Mouse (Mus musculus) heart, embryonic 11.5 days (tissue): ENCODE results near the gene Hecw2. TPM values are rescaled to one million over a fixed set of nuclear protein-coding genes. Genes with fewer than 3 reads are reported as not detected.

Source experiments
- ATAC-seq: fragments of 200-750 bp; cut with Nextera tagmentation; replicated peaks from 2 replicates; pipeline ENCODE4 v1.8.0; 2017; ENCODE audit warnings: moderate library complexity; ENCODE audit not compliant: insufficient number of reproducible peaks, low FRiP score, low TSS enrichment
- H3K27ac ChIP-seq: fragments of 300-500 bp; sonication (generic); 2 replicates; pipeline ENCODE4 v1.5.1; 2014; ENCODE audit warnings: mild to moderate bottlenecking, low read depth, low read length
- H3K27me3 ChIP-seq: fragments of 300-500 bp; sonication (generic); 2 replicates; pipeline ENCODE4 v1.6.1; 2014; ENCODE audit warnings: mild to moderate bottlenecking, low read length, mixed read lengths; ENCODE audit not compliant: control insufficient read depth, insufficient read depth
- H3K36me3 ChIP-seq: fragments of 300-500 bp; sonication (generic); 2 replicates; pipeline ENCODE4 v1.6.1; 2014; ENCODE audit warnings: mild to moderate bottlenecking, low read length, moderate library complexity, mixed read lengths; ENCODE audit not compliant: control insufficient read depth, insufficient read depth
- H3K4me1 ChIP-seq: fragments of 300-500 bp; sonication (generic); 2 replicates; pipeline ENCODE4 v1.6.1; 2014; ENCODE audit warnings: low read length; ENCODE audit not compliant: control insufficient read depth, insufficient read depth
- H3K4me2 ChIP-seq: fragments of 300-500 bp; sonication (generic); 2 replicates; pipeline ENCODE4 v1.6.1; 2014; ENCODE audit warnings: mild to moderate bottlenecking, moderate library complexity
- H3K4me3 ChIP-seq: fragments of 300-500 bp; sonication (generic); 2 replicates; pipeline ENCODE4 v1.5.1; 2014; ENCODE audit warnings: low read depth, low read length
- H3K9ac ChIP-seq: fragments of 300-500 bp; sonication (generic); 2 replicates; pipeline ENCODE4 v1.6.1; 2014; ENCODE audit warnings: mild to moderate bottlenecking, low read depth, low read length, moderate library complexity
- H3K9me3 ChIP-seq: fragments of 300-500 bp; sonication (generic); replicated peaks from 2 replicates; pipeline ENCODE4 v1.6.1; 2016; ENCODE audit warnings: low read length; ENCODE audit not compliant: control insufficient read depth
- WGBS: fragments of 180-500 bp; shearing (Covaris S2); extraction: QIAGEN DNeasy Blood & Tissue Kit; methylation state at CpG from one replicate; pipeline ENCODE4 v1.1.7; 2014; ENCODE audit not compliant: insufficient replicate concordance; 5-methylcytosine and 5-hydroxymethylcytosine counted together
- polyA plus RNA-seq: library from polyadenylated mRNA; unstranded; fragments of >200 nt; fragmentation: Nextera tagmentation; extraction: Ambion mirVana; gene quantifications from 2 replicates; pipeline ENCODE4 v1.2.1, GENCODE M21; 2014

Hecw2 gene
- polyA plus RNA-seq, 1 experiment from 2014 or later = 6.5 TPM

GRCm38 (mm10) chr1:53852086-53852610 lies 342.8 kb downstream of the Hecw2 start:
- Histone ChIP-seq H3K4me2 (no peak overlapping the region), H3K27ac (no peak overlapping the region), H3K9ac (no peak overlapping the region), H3K27me3 (no peaks in the 10 kb centered on the region), H3K36me3 (no peaks in the 10 kb centered on the region), H3K4me3 (no peak overlapping the region), H3K4me1 (no peaks in the 10 kb centered on the region), H3K9me3 (no peaks in the 10 kb centered on the region)
- WGBS = 89% methylated on average over 3 of the region's 3 CpGs
- ATAC-seq = no peak

- WGBS = 65% methylated on average over 8 of the region's 8 CpGs
- Histone ChIP-seq H3K4me1 (no peaks in the 10 kb centered on the region), H3K27me3 (no peaks in the 10 kb centered on the region), H3K4me2 (no peak overlapping the region), H3K36me3 (no peaks in the 10 kb centered on the region), H3K9me3 (no peaks in the 10 kb centered on the region), H3K27ac (no peak overlapping the region), H3K9ac (no peak overlapping the region), H3K4me3 (no peak overlapping the region)
- ATAC-seq = no peak
Measured at GRCm38 (mm10) chr1:53851334-53851733, 343.6 kb downstream of the Hecw2 start.

- Histone ChIP-seq H3K4me1 (no peaks in the 10 kb centered on the region), H3K4me3 (no peak overlapping the region), H3K36me3 (no peaks in the 10 kb centered on the region), H3K4me2 (no peak overlapping the region), H3K27ac (no peak overlapping the region), H3K27me3 (no peaks in the 10 kb centered on the region), H3K9me3 (no peaks in the 10 kb centered on the region), H3K9ac (no peak overlapping the region)
- 68% methylated on average over 6 of the region's 6 CpGs for WGBS
- no peak for ATAC-seq
Measured at GRCm38 (mm10) chr1:53850891-53851290, 344.1 kb downstream of the Hecw2 start.

GRCm38 (mm10) chr1:53846665-53847237 lies 348.2 kb downstream of the Hecw2 start:
- Histone ChIP-seq H3K4me1 (no peaks in the 10 kb centered on the region), H3K4me3 (no peak overlapping the region), H3K4me2 (no peak overlapping the region), H3K36me3 (no peaks in the 10 kb centered on the region), H3K9me3 (no peaks in the 10 kb centered on the region), H3K9ac (no peak overlapping the region), H3K27ac (no peak overlapping the region), H3K27me3 (no peaks in the 10 kb centered on the region)
- ATAC-seq = no peak
- WGBS = 52% methylated on average over 2 of the region's 2 CpGs

- Histone ChIP-seq H3K9ac (no peak overlapping the region), H3K4me2 (no peak overlapping the region), H3K27me3 (no peaks in the 10 kb centered on the region), H3K36me3 (no peaks in the 10 kb centered on the region), H3K4me3 (no peak overlapping the region), H3K9me3 (no peaks in the 10 kb centered on the region), H3K27ac (no peak overlapping the region), H3K4me1 (no peaks in the 10 kb centered on the region)
- WGBS = 76% methylated on average over 8 of the region's 8 CpGs
- no peak for ATAC-seq
Measured at GRCm38 (mm10) chr1:53845854-53846253, 349.1 kb downstream of the Hecw2 start.

GRCm38 (mm10) chr1:53844914-53845612 lies 349.9 kb downstream of the Hecw2 start:
- H3K27me3 ChIP-seq = no peaks in the 10 kb centered on the region
- H3K4me2 ChIP-seq = no peak overlapping the region
- no peaks in the 10 kb centered on the region for H3K36me3 ChIP-seq
- no peaks in the 10 kb centered on the region for H3K4me1 ChIP-seq
- no peak overlapping the region for H3K27ac ChIP-seq
- no peak overlapping the region for H3K9ac ChIP-seq
- no peak for ATAC-seq
- H3K9me3 ChIP-seq = no peaks in the 10 kb centered on the region
- no peak overlapping the region for H3K4me3 ChIP-seq
- WGBS = 68% methylated on average over 5 of the region's 5 CpGs

GRCm38 (mm10) chr1:53844122-53844913 lies 350.6 kb downstream of the Hecw2 start:
- Histone ChIP-seq H3K9me3 (no peaks in the 10 kb centered on the region), H3K27ac (no peak overlapping the region), H3K9ac (no peak overlapping the region), H3K36me3 (no peaks in the 10 kb centered on the region), H3K27me3 (no peaks in the 10 kb centered on the region), H3K4me1 (no peaks in the 10 kb centered on the region), H3K4me2 (no peak overlapping the region), H3K4me3 (no peak overlapping the region)
- WGBS = 87% methylated on average over 8 of the region's 8 CpGs
- no peak for ATAC-seq

- Histone ChIP-seq H3K9ac (no peak overlapping the region), H3K27ac (no peak overlapping the region), H3K4me1 (no peaks in the 10 kb centered on the region), H3K9me3 (no peaks in the 10 kb centered on the region), H3K4me3 (no peak overlapping the region), H3K4me2 (no peak overlapping the region), H3K36me3 (no peaks in the 10 kb centered on the region), H3K27me3 (no peaks in the 10 kb centered on the region)
- no peak for ATAC-seq
- WGBS = 70% methylated on average over 3 of the region's 3 CpGs
Measured at GRCm38 (mm10) chr1:53843051-53843450, 351.9 kb downstream of the Hecw2 start.
